Mouse (Mus musculus) left cerebral cortex, postnatal 4 days (tissue): ENCODE measurements around the gene Zswim7. TPM values are rescaled to one million over a fixed set of nuclear protein-coding genes. Genes with fewer than 3 reads are reported as not detected.

Experiments used
- DNase-seq: peaks from one replicate; pipeline ENCODE4 v3.0.0-alpha.2; 2022
- intact Hi-C: fragments of 180-260 bp; cut with DNase I; formaldehyde crosslinking; loops from one replicate; pipeline ENCODE4 v1.15.1; 2025
- total RNA-seq, 2 experiments: library from RNA; stranded (reverse); gene quantifications; 2 replicates each; pipeline ENCODE4 v1.2.3; 2021

The Zswim7 gene
- total RNA-seq, 2 experiments from 2014 or later: 6.4 to 8.7 TPM

DNA sequence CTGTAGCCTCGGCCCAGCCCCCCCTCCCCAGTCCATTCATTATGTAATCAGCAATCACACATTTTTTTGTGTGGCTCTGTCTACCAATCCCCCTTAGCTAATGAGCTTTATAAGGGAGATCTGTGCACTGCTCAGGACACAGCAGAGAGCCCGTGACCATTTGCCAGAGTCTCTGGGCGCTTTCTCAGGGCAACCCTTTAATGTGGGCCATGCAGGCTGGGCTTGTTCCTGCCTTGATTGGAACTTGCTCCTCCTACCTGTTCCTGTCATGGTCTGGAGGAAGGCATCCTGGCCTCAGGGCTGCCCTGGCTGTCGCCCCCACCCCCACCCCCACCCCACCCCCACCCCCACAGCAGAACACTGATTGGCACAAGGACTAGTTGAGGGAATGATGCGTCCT lies 22.0 kb downstream of the Zswim7 start:
- DNase-seq: no peak
- intact Hi-C loops: no loop called here

DNA sequence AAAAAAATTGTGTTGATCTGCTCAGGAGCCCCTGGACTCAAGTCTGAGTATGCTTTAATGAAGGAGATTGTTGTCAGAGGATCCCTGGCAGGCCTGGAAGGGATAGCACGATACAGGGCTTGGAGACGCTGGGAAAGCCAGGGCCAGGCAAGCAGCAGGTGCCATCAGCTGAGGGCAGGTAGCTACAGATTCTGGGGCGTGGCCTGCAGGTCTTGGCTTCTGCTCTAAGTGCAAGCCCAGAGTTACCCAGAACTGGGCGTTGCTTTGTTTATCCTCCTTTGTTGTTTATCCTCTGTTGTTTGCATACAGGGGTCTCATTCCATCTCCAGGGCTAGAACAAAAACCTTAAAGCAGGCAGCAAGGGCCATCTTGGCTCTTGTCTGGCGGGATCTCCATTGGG lies 27.8 kb downstream of the Zswim7 start:
- intact Hi-C loops: no loop called here
- DNase-seq: no peak

DNA sequence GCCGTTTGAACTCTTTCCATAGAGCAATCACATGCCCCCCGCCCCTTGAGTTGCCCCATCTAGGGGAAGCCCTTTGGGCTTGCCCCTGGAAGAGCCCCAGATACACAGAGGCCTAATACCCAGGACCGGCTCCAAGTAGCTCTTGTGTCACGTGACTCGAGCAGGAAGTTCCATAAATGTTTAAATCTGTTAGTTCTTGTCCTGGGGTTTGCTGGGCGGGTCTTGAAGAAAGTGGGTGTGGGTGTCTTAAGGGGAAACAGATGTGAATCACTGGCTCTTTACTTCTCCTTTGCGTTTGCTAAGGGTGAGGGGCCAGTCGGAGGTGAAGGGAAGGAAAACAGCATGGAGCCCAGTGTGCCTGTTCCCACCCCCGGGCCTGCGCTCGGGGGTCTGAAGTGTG lies 30.1 kb downstream of the Zswim7 start:
- no peak for DNase-seq
- intact Hi-C loops: no loop called here

DNA sequence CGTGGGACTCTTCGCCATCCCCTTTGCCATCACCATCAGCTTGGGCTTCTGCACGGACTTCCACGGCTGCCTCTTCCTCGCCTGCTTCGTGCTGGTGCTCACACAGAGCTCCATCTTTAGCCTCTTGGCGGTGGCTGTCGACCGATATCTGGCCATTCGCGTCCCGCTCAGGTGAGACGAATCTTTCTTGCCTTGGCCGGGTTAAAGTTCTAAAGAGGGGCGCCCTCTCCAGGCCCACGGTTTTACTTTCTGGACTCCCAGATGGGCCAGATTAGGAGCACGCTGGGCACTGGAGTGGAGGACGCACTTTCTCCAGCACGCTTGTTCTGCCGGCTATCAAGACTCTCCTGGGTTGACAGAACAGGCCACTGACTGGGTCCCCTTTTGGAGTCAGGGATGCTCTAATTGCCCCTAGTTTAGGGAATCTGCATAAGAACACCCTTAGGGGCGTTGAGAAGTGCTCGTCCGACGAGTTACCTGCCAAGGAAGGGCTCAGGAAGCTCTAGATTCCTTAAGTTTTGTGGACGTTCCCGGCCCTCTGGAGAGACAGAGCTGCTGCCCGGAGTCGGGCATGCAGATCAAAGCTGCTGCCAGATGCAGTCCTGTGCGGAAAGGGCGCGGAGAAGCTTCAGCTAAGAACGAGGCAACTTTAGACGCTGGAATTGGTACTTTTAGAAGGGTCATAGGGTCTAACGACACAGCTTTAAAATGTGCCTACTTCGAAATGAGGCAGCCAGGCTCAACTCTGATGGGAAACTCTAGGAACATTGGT lies 31.7 kb downstream of the Zswim7 start:
- no peak for DNase-seq
- intact Hi-C loops: no loop called here

GRCm38 (mm10) chr11:62248401-62249244 lies 32.6 kb downstream of the Zswim7 start, which contains the start of gene Adora2b:
Gene Adora2b, plus strand, starts transcription at chr11:62248984.
- intact Hi-C loops: no loop called here
- peak; percentile 66 for DNase-seq

DNA sequence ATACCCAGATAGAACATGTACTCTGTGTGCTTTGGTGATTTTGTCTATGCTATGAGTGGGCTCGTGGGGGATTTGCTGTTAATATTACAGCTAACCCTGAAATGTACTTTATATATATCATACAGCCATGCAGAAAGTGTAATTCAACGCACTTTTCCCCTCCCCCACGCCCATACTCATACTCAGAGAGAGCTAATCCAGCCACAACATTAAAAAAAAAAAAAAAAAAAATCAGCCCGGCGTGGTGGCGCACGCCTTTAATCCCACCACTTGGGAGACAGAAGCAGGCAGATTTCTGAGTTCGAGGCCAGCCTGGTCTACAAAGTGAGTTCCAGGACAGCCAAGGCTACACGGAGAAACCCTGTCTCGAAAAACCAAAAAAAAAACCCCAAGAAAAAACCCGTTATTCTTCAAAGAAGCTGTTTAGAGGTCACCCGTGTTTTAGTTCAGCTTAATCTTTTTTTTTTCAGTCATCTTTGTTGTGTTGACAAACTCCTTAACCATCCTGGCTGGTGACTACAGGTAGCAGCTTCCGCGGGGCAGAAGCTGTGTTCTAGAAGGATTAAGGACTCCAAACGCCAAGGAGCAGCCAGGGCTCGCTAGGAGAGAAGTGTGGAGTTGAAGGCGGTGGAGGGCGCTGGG lies 33.3 kb downstream of the Zswim7 start:
- intact Hi-C loops: no loop called here
- DNase-seq: no peak

DNA sequence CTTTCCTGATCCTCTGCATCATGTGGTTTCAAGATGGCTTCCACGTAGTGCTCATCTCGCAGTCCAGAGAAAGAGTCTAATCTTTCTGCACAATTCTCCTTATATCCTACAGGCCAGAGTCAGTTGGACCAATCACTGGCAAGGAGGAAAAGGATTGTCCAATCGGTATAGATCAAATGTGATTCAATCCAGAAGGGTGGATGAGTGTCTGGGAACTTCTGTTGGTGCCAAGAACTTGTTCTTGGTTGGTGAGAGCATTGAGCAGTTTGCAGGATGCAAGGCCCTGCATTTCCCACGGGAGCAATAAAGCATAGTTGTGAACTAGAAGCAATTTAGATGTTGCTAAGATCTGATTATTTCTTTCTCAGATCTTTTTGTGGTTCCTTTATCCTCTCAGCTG lies 36.7 kb downstream of the Zswim7 start:
- DNase-seq: no peak
- intact Hi-C loops: no loop called here

DNA sequence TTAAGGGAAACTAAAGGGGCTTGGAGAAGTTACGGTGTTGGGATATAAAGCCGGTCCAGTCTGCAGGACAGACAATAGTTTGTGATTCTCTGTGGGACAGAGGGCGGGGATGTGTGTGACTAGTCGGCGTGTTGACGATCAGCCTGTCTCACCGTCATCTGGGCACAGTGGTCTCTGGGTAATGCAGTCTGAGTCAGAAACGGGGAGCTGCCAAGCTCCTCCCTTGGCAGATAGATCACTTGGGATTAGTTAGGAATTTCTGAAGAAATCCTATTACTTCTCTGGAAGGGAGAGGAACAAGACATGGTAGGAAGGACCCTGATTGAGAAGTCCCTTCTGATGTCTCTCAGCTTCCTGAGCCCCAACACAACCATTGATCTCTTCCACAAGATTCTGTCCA lies 37.3 kb downstream of the Zswim7 start:
- DNase-seq: no peak
- intact Hi-C loops: no loop called here

DNA sequence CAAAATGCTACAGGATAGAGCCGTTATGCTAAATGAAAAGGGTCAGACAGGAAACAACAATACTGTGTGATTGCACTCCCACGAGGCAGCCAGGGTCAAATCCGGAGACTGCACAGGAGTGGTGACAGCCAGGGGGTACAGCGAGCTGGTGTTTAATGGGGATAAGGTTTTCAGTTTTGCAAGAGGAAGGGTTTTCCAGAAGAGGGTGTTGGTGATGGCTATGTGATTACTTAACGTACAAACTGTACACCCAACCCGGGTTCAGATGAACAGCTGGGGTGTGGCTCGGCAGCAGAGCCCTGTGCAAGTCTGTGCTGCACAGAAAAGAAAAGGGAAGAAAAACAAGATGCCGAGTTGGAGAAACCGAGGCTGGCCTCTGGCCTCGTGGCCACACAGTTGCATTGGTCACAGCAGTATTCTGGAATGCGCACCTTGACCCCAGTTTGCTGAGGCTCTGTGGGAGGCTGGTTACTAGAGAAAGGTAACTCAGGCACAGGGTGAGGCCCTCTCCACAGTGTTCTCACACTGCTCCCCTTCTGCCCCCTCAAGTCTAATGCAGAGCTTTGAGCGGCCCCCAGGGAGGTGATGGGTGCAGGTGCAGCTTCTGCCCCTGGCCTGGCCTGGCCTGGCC lies 40.4 kb downstream of the Zswim7 start:
- DNase-seq: no peak
- intact Hi-C loops: no loop called here

DNA sequence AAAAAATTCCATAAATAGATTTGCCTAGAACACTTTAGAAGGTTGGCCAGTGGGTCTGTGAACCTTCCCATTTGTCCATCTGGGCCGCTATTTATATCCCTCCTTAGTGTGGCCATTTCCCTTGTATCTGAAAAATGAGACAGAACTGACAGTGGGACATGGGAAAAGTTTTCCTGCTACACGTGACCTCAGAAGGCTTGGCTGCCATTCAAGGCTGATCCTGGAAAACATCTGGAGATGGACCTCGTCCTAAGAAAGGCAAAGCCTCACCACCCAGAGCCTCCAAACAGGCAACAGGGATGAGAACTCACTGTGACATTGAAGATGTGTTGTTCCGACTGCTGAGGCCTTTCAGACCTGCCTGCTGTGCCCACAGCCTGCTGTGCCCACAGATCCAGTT lies 56.4 kb downstream of the Zswim7 start:
- no peak for DNase-seq
- intact Hi-C loops: no loop called here

GRCm38 (mm10) chr11:62223962-62224361 lies 57.2 kb downstream of the Zswim7 start:
- DNase-seq: no peak
- intact Hi-C loops: no loop called here

GRCm38 (mm10) chr11:62223416-62223815 lies 57.8 kb downstream of the Zswim7 start:
- no peak for DNase-seq
- intact Hi-C loops: no loop called here

GRCm38 (mm10) chr11:62220756-62221510 lies 60.2 kb downstream of the Zswim7 start:
- intact Hi-C loops: no loop called here

DNA sequence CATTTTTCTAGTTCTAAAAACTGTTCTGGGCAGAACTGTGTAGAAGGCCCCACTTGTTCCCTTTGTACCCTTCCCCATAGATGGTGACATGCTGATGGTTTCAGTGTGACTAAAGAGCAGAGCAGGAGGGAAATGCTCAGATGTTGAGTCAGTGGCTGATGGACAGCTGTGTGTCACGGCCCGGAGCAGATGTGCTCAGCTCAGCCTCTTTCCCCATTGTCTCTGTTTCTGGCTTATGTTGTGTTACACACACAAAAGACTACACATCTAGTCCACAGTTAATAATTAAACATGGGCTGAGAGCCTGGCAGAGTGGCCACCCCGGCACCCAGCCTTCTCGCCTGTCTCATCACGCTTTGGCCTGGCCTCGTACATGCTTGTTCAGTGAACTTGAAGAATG lies 63.4 kb downstream of the Zswim7 start:
- intact Hi-C loops: no loop called here
- DNase-seq: no peak

More at GRCm38 (mm10) chr11:62220756-62221510, 60.2 kb downstream of the Zswim7 start:
- no peak for DNase-seq

Other genes with a start within 250 kb of the Zswim7 start
- gene Adora2b, start 32.4 kb downstream of the Zswim7 start, total RNA-seq: 1 to 10 TPM; 4.0 to 4.4 TPM
- gene Ttc19, start 98 bp upstream of the Zswim7 start, total RNA-seq: 10 to 100 TPM; 54.9 to 59.5 TPM
- 1 to 10 TPM; 5.4 to 6.8 TPM for gene Pigl, start 177.1 kb upstream of the Zswim7 start, total RNA-seq
- 100 to 1,000 TPM; 287 to 297 TPM for gene Ncor1, start 177.2 kb upstream of the Zswim7 start, total RNA-seq